Mouse (Mus musculus): Measurements from ENCODE around the gene Grid1. TPM values are rescaled to one million over a fixed set of nuclear protein-coding genes. Genes with fewer than 3 reads are reported as not detected.

The Grid1 gene
- polyA plus RNA-seq, 1 experiment, result 1.3 TPM

GRCm38 (mm10) chr14:34777810-34778209 is 42.1 kb upstream of the Grid1 start:
- peak; percentile 50 for DNase-seq
- Histone ChIP-seq H3K36me3 (ENCODE audit: control insufficient read depth, insufficient read depth, low read length) (no peaks in the 10 kb centered on the region), H3K27ac (ENCODE audit: insufficient read depth, low read depth, low read length) (no peak overlapping the region), H3K4me1 (ENCODE audit: control insufficient read depth, insufficient read depth, low read length) (no peaks in the 10 kb centered on the region), H3K27me3 (replicated peaks; ENCODE audit: control insufficient read depth, insufficient read depth, low read length) (no peaks in the 10 kb centered on the region), H3K4me3 (ENCODE audit: insufficient read depth, low read depth, low read length) (no peak overlapping the region)
- TF ChIP-seq POLR2A (IDR thresholded peaks at IDR 0.05; ENCODE audit: low read depth, low read length) (no peak), CTCF (conservative IDR thresholded peaks at IDR 0.05; ENCODE audit: insufficient read depth, insufficient read length, low read depth, low read length) (peak; percentile 96)
- WGBS, result 16% methylated on average over 10 of the region's 10 CpGs

GRCm38 (mm10) chr14:34778760-34779159 is 41.1 kb upstream of the Grid1 start:
- Histone ChIP-seq H3K27me3 (replicated peaks; ENCODE audit: control insufficient read depth, insufficient read depth, low read length) (no peaks in the 10 kb centered on the region), H3K36me3 (ENCODE audit: control insufficient read depth, insufficient read depth, low read length) (no peaks in the 10 kb centered on the region), H3K27ac (ENCODE audit: insufficient read depth, low read depth, low read length) (no peak overlapping the region), H3K4me1 (ENCODE audit: control insufficient read depth, insufficient read depth, low read length) (no peaks in the 10 kb centered on the region), H3K4me3 (ENCODE audit: insufficient read depth, low read depth, low read length) (no peak overlapping the region)
- whole genome bisulfite sequencing, result 82% methylated on average over 7 of the region's 7 CpGs
- TF ChIP-seq CTCF (conservative IDR thresholded peaks at IDR 0.05; ENCODE audit: insufficient read depth, insufficient read length, low read depth, low read length) (no peak), POLR2A (IDR thresholded peaks at IDR 0.05; ENCODE audit: low read depth, low read length) (no peak)
- no peak for DNase-seq

- TF ChIP-seq POLR2A (IDR thresholded peaks at IDR 0.05; ENCODE audit: low read depth, low read length) (no peak), CTCF (conservative IDR thresholded peaks at IDR 0.05; ENCODE audit: insufficient read depth, insufficient read length, low read depth, low read length) (no peak)
- no peaks in the 10 kb centered on the region for H3K4me1 ChIP-seq (ENCODE audit: control insufficient read depth, insufficient read depth, low read length)
- no peak for DNase-seq
- H3K27ac ChIP-seq (ENCODE audit: insufficient read depth, low read depth, low read length), result no peak overlapping the region
- H3K36me3 ChIP-seq (ENCODE audit: control insufficient read depth, insufficient read depth, low read length), result no peaks in the 10 kb centered on the region
- whole genome bisulfite sequencing, result 62% methylated on average over 1 of the region's 1 CpGs
- H3K27me3 ChIP-seq (replicated peaks; ENCODE audit: control insufficient read depth, insufficient read depth, low read length), result no peaks in the 10 kb centered on the region
- H3K4me3 ChIP-seq (ENCODE audit: insufficient read depth, low read depth, low read length), result no peak overlapping the region
Measured at GRCm38 (mm10) chr14:34793406-34794037, 26.4 kb upstream of the Grid1 start.

- WGBS, result 19% methylated on average over 16 of the region's 16 CpGs
- Histone ChIP-seq H3K27ac (ENCODE audit: insufficient read depth, low read depth, low read length) (no peak overlapping the region), H3K36me3 (ENCODE audit: control insufficient read depth, insufficient read depth, low read length) (no peaks in the 10 kb centered on the region), H3K4me3 (ENCODE audit: insufficient read depth, low read depth, low read length) (no peak overlapping the region), H3K4me1 (ENCODE audit: control insufficient read depth, insufficient read depth, low read length) (no peaks in the 10 kb centered on the region), H3K27me3 (replicated peaks; ENCODE audit: control insufficient read depth, insufficient read depth, low read length) (no peaks in the 10 kb centered on the region)
- TF ChIP-seq CTCF (conservative IDR thresholded peaks at IDR 0.05; ENCODE audit: insufficient read depth, insufficient read length, low read depth, low read length) (peak; percentile 90), POLR2A (IDR thresholded peaks at IDR 0.05; ENCODE audit: low read depth, low read length) (no peak)
- peak; percentile 59 for DNase-seq
Measured at GRCm38 (mm10) chr14:34810763-34811489, 9.0 kb upstream of the Grid1 start.

- 61% methylated on average over 10 of the region's 10 CpGs for WGBS
- TF ChIP-seq POLR2A (IDR thresholded peaks at IDR 0.05; ENCODE audit: low read depth, low read length), result no peak
- TF ChIP-seq CTCF (conservative IDR thresholded peaks at IDR 0.05; ENCODE audit: insufficient read depth, insufficient read length, low read depth, low read length), result no peak
- Histone ChIP-seq H3K27ac (ENCODE audit: insufficient read depth, low read depth, low read length) (no peak overlapping the region), H3K36me3 (ENCODE audit: control insufficient read depth, insufficient read depth, low read length) (no peaks in the 10 kb centered on the region), H3K27me3 (replicated peaks; ENCODE audit: control insufficient read depth, insufficient read depth, low read length) (no peaks in the 10 kb centered on the region), H3K4me1 (ENCODE audit: control insufficient read depth, insufficient read depth, low read length) (no peaks in the 10 kb centered on the region), H3K4me3 (ENCODE audit: insufficient read depth, low read depth, low read length) (no peak overlapping the region)
- no peak for DNase-seq
Measured at GRCm38 (mm10) chr14:34811490-34811808, 8.5 kb upstream of the Grid1 start.

GRCm38 (mm10) chr14:34816301-34816700 is 3.6 kb upstream of the Grid1 start:
- 33% methylated on average over 3 of the region's 3 CpGs for WGBS
- 0 out of 2 replicates have a peak, but pooled peaks cover 2% of the 10 kb centered on the region for H3K4me1 ChIP-seq (ENCODE audit: control insufficient read depth, insufficient read depth, low read length)
- no peak overlapping the region for H3K4me3 ChIP-seq (ENCODE audit: insufficient read depth, low read depth, low read length)
- DNase-seq, result no peak
- H3K27me3 ChIP-seq (replicated peaks; ENCODE audit: control insufficient read depth, insufficient read depth, low read length), result peaks cover 6% of the 10 kb centered on the region; the same call in 1 of the 2 replicates
- TF ChIP-seq POLR2A (IDR thresholded peaks at IDR 0.05; ENCODE audit: low read depth, low read length), result no peak
- TF ChIP-seq CTCF (conservative IDR thresholded peaks at IDR 0.05; ENCODE audit: insufficient read depth, insufficient read length, low read depth, low read length), result no peak
- H3K36me3 ChIP-seq (ENCODE audit: control insufficient read depth, insufficient read depth, low read length), result no peaks in the 10 kb centered on the region
- no peak overlapping the region for H3K27ac ChIP-seq (ENCODE audit: insufficient read depth, low read depth, low read length)

DNA sequence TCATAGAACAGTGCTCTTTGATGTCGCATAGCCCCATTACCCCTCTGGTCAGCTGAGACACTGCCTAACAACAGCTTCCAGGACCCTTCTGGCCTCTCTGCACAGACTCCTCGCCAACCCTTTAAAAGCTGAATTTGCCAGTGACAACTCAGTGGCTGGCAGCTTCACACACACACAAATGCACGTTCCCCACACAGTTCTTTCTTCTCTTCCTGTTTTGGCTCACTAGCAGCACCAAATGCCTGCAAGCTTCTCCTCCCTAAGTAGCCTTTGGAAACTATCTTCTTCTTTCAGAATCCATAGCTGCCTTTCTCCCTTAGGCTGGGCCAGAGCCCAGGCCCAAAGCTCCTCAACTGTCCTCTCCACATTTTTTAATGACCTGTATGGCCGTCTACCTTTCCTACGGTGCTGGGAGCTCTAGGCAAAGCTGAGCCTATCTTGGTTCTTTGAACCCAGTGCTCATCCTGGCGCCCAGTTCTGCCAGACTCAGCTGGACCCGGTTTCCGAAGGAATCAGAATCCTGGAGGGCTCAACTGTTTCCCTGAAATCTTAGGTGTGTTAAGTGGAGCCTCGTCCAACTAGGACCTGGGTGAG is 1.4 kb upstream of the Grid1 start:
- WGBS, result 12% methylated on average over 9 of the region's 9 CpGs
- Histone ChIP-seq H3K4me3 (ENCODE audit: insufficient read depth, low read depth, low read length) (no peak overlapping the region), H3K27ac (ENCODE audit: insufficient read depth, low read depth, low read length) (no peak overlapping the region), H3K36me3 (ENCODE audit: control insufficient read depth, insufficient read depth, low read length) (no peaks in the 10 kb centered on the region), H3K4me1 (ENCODE audit: control insufficient read depth, insufficient read depth, low read length) (peaks cover 5% of the 10 kb centered on the region; the same call in 1 of the 2 replicates), H3K27me3 (replicated peaks; ENCODE audit: control insufficient read depth, insufficient read depth, low read length) (peaks cover 6% of the 10 kb centered on the region; the same call in 1 of the 2 replicates)
- DNase-seq, result no peak
- TF ChIP-seq POLR2A (IDR thresholded peaks at IDR 0.05; ENCODE audit: low read depth, low read length) (no peak), CTCF (conservative IDR thresholded peaks at IDR 0.05; ENCODE audit: insufficient read depth, insufficient read length, low read depth, low read length) (no peak)

All from kidney, adult 2 months (tissue).